Mouse (Mus musculus): ENCODE measurements around the gene Gfod1.

The Gfod1 gene

DNA sequence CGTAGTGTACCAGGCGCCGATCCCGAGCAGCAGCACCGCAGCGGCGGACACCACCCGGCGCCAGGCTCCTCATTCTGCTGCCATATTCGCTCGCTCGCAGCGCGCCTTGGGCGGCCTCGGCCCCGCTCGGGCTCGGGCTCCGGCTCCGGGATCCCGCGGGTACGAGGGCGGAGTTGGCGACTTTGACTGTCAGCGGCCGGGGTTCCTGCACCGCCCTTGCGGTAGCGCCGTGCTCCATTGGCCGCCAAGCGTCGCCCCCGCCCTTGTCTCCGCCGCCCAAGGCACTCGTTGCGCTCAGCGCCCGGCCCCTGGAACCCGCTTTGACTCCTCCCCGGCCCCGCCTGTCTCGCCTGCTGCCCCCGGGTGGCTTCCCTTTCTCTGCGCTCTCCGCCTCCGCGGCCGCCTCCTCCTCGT lies at the start of gene Gfod1:
TSS of gene Gfod1 (minus strand) at position 155 of the 414 bp plus-strand sequence.
- peak; percentile 96 for DNase-seq (ENCODE audit: low spot score in 2 of 2)

DNA sequence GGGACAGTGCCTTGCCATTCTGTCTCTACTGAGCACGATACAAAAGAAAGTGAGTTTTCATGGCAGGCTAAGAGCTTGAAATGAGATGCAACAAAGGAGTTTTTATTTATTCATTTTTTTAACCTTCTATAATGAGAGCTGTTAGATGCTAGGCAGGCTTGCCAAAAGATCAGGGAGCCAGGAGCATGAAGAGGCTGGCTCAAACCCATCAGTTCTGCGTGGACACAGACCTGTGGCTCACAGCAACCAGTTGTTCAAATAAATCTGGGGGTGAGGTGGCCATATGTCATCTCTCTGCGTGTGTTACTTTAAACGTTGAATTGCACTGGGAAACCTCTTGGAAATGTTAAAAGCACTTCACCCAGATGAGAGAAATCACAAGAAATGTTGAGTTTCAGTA lies 49.4 kb upstream of the Gfod1 start:
- no peak for DNase-seq (ENCODE audit: low spot score in 2 of 2)

DNA sequence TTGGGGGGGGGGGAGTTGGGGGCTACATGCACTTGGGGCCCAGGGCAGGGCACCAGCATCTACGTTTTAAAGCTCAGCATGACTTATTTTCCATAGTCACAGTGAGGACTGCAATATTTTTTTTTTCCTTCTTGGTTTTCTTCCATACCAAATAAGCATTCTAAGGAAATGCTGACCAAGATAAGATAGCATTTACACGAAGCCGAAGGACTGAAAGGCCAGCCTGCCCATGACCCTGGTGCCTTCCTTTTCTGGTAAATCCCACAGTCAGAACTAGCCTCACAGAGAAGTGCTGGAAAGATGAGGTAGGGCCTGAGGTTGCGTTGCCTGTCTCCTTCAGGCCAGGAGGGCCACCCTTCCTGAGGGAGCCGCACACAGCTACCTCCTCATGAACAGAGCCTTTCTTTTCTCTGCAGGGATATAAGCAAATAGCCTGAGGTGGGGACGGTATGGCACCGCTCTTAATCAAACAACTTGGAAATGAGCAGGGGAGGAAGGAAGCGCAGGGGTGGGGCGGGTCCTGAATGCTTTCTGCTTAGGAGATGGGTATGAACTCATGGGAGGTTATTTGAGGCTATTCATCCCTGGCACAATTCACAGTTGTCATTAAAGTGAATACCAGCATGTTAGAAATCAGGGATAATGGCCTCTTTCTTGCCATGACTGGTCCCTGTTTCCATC lies 46.7 kb upstream of the Gfod1 start:
- DNase-seq (ENCODE audit: low spot score in 2 of 2): no peak

DNA sequence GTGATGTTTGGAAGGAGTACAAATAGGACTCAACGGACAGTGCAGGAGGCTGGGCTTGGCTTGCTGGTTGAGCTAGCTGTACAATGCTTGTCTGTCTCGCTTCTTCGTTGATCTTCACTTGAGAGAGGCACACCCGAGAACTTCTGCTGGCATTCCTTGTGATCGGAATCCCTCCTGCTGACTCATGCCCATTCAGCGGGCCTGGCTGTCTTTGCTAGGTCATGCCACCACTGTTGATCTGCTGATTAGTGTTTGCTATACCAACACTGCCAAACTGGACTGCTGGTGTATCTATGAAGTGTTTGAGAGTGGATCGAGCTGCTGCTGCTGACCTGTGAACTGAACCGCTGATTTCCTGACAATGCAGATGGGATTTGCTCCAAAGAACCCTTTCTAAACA lies 45.4 kb upstream of the Gfod1 start:
- DNase-seq (ENCODE audit: low spot score in 2 of 2): no peak

DNA sequence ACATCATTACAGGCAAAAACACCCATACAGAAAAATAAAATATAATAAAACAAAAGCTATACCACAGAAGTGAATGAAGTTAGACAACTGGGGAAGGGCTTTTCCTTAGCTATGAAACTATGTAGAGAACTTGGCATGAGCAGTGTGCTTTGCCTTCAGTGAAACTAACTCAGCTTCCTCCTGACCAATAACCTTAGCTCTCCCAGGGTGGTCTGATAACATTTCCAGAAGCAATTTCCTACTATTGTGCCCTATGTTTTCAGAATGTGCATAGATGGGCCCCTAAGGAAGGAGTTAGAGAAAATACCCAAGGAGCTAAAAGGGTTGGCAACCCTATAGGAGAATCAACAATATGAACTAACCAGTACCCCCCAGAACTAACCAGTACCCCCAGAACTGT lies 42.9 kb upstream of the Gfod1 start:
- no peak for DNase-seq (ENCODE audit: low spot score in 2 of 2)

DNA sequence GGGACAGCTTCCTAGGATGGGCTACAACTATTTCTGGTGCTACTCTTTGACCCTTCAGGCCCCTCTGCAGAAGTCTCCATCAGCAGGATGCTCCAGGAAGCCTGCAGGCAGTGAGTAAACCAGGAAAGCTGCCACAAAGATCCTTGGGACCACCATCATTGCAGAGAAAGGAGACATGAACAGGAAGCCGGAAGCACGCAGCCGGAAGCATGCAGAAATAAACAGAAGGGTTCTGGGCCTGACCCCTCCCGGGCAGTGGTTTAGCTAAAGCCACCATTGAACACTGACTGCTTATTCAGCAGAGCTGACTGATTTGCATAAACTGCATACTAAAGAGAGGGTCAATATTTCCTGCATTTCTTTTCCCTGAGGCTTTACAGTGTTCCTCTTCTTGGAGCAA lies 34.7 kb upstream of the Gfod1 start:
- DNase-seq (ENCODE audit: low spot score in 2 of 2): peak; percentile 31 to 50

DNA sequence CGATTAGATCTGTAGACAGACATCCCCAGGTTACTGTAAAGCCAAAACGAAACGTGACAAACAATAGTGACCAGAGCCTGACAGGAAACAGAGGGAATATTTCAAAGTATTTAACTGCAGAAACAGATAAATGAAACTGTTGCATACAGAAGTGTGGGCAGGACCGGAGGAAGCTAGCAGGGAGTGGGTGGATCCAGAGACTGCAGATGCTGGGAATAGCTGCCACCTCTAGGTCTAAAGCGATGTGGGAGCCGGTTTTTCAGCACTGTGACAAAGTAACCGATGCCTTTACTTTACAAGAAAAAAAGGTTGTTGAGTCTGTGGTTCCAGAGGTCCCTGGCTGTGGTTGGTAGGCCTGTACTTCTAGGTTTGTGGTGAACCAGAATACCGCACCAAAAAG lies 34.0 kb upstream of the Gfod1 start:
- no peak for DNase-seq (ENCODE audit: low spot score in 2 of 2)

DNA sequence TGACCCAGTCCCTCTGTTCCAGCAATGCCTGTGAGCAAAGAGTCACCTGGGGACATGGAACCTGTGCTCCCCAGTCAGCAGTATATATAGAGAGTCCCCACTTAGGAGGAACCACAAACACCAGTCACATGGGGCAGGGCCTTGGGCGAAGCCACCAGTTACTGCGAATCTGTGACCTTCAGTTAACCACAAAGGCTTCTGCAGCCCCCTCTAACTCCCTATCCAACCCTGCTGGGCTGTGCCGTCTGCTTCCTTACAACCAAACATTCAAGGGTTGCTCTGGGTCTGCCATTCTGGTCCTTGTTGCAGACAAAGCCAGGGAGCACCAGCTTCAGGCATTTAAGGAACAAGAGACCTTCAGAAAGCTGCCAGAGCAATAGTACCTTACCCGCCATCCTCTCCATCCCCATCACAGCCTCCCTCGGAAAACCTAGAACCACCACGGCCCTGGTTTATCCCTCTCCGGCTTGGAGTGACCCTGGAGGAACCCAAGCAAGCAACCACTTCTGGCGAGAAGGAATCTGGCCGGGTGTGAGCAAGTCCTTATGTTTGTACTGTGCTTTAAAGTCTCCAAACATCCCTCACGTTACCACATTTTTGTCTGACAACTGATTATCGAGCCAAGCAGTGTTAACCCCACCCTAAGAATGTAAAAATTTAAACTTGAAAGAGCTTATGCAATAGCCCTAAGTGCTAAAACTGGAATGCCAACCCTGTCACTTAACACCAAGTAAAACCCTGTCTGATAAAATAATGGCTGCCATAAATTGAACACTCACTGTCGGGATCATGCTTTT lies 32.7 kb upstream of the Gfod1 start:
- no peak for DNase-seq (ENCODE audit: low spot score in 2 of 2)

DNA sequence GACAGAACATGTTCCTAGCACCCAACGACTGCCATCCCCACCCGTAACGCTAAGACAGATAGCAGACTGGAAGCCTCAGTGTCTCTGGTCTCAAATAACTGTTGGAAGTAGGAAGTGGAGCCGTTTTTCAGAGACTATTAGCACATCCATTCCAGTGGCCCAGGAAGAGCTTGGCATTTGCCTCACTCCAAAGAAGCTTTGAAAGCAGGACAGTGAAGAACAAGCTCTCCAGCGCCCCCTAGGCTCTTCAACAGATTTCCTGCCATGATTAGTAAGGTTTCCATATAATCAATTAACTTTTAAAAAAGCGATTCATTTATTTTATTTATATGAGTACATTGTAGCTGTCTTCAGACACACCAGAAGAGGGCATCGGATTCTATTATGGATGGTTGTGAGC lies 28.6 kb upstream of the Gfod1 start:
- DNase-seq (ENCODE audit: low spot score in 2 of 2): no peak

DNA sequence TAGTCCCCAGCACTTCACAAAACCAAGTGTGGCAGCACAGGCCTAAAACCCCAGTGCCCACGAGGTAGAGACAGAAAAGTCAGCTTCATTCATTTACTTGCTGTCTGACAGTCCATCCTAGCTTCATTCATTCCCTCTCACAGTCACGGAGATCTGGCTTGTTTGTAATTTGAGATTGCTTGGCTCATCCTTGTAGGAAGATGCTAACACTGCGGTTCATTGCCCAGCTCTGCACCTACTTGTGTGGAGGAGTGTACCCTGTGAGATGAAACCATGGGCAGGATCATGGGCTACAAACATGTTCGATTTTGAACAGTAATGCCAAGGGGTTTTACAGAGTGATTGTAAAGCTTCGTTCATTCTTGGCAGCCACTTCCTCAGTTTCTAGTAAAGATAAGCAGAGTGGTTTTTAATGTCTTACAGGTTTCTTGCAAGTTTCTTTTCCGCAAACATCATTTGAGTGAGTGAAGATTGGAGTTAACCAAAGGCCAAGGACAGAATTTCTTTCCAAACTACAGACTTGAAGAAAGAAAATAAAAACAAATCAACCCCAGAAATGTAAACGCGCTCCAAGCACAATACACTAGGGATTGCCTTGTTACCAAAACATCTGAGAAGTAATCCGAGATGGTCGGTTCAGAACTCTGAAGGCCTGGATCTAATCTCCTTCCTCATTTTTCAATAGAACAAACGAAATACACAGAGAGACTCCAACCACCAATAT lies 27.9 kb upstream of the Gfod1 start:
- DNase-seq (ENCODE audit: low spot score in 2 of 2): no peak

DNA sequence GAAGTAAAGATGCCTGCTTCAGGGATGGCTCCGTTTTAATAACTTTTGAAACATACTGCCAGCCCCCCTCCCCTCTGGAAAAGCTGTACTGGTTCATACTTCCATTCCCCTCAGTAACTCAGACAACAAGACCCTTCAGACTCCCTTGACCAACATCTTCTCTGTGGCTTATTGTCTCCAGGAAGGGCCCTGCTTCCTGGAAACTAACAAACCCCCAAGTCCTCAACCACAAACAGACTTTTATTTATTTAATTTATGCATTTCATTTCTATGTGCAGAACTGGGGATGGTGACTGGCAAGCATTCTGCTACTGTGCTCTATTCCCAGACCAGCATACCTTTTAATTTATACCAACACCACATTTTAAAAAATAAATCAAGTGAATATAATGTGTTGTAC lies 21.5 kb upstream of the Gfod1 start:
- no peak for DNase-seq (ENCODE audit: low spot score in 2 of 2)

DNA sequence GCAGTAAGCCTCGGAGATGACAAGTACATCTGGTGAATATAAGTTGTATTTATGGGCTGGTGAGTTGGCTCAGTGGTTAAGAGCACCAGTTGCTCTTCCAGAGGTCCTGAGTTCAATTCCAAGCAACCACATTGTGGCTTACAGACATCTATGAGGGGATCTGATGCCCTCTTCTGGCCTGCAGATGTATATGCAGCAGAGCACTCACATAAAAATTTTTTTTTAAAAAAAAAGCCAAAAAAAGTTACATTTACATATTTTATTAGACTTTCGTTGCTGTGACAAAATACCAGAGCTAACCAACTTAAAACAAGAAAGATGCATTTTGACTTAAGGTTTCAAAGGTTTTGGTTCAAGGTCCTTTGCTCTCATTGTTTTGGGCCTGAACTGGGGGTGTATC lies 17.5 kb upstream of the Gfod1 start:
- DNase-seq (ENCODE audit: low spot score in 2 of 2): no peak

DNA sequence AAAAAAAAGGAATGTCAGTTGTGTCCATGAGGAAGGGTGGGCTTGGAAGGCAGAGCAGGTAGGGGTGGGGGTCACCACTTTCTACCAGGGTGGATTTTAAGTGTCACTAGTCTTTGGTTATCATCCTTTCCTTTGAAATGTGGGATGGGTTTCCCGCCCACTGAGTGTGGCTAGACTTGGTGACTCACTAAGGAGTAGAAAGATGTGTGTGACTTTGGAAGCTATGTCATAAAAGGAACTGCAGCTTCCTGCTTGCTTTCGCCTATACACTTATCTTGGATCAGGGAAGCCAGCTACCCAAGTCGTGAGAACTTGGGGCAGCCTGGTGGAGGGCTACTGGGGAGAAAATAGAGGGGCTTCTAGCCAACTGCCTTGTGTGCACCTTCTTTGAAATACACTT lies 15.4 kb upstream of the Gfod1 start:
- DNase-seq (ENCODE audit: low spot score in 2 of 2): no peak

DNA sequence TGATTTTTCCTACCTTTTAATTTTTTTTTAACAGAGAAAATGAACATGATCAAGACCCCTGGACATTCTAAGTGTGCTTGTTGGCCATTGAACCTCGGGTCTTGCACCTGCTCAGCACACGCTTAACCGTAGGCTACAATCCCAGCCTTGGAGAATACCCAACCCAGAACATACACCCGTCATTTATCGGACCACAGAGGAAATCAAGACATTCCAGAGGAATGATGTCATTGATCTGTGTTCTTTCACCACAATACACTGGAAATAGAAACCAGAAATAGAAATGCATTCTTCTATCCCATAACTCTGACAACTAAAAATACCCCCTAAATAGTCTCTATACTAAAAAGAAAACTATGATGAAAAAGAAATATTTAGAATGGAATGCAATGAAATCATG lies 13.4 kb upstream of the Gfod1 start:
- no peak for DNase-seq (ENCODE audit: low spot score in 2 of 2)

DNA sequence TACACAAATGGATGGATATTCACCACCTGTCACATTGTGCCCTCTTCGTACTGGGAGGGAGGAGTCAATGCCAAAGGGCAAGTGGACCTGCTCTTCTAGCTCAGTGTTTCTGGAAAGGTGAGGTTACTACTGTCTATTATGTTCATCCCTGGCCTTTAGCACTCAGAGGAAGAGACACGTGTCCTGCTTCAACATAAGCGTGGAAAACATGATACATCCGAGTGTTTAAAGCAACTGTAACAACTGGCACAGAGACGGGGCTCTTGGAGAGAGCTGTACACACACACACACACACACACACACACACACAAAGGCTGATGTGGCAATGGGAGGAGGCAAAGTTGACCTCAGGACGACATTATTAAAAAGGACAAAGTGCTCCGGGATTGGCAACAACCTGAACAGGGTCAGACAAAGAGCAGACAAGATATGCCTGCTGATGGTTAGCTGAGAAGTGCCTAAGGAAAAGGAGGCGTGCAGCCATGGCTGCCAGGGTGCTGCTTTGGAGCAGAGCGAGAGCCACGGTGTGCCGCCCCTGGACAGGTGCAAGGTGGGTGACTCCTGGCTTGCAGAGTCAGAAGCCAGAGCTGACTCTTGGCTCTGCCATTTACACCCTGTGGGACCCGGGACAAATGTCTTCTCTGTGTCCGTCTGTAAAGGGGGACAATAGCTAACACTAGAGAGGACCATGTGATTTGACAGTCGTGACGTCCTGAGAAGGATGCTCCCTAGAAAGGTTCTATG lies 1.4 kb upstream of the Gfod1 start:
- DNase-seq (ENCODE audit: low spot score in 2 of 2): no peak

DNA sequence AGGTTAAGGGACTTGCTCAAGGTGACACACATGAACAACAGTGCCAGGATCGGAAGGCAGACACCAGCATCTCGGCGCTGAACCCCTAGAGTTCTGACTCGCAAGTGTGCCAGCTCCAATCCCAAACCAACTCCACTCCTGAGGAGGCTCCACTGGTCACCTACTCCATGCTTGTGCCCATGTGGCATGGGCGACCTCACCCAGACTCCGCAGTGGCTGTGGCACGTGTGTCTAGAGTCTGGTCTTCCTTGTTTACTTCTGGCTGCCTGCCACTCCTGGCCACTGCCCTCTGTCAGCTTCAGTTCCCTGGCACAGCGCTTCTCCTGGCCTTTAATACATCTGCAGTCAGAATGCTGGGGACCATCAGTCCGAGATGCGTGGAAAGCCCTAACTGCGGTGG lies 728 bp upstream of the Gfod1 start:
- DNase-seq (ENCODE audit: low spot score in 2 of 2): peak; percentile 71 to 74

DNA sequence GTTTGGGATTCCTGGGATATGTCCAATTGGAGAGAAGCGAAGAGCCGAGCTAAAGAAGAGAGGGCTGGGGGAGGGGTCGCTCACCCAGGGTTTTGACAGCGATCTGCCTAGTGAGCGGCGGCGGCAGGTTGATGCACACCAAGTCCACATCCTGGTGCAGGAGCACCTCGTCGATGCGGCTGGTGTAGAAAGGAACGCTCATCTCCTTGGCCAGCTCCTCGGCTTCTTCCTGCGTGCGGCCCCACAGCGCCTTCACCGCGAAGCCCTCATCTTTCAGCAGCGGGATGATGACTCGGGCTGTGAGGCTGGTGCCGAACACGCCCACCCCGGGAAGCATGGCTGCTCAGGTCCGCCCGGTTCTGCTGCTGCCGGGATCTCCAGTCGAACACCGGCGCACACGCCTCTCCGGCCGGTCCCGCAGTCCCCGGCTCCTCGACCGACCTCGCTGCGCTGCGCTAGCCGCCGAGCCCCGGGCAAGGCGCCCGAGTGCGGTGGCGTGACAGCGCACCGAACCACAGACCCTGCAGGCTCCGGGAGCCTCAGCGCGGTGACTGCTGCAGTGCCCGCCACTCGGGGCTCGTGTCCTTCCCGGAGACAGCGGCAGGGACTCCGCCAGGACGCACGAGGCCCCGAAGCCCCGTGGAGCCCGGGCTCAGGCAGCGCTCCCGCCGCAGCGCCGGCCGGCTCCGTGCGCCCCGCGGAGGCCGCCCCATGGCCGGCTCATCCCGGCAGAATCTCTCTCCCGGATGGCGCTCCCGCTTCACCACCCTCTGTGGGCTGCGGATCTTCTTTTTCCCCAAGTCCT lies 609 bp downstream of the Gfod1 start:
- DNase-seq (ENCODE audit: low spot score in 2 of 2): peak; percentile 68 to 74

DNA sequence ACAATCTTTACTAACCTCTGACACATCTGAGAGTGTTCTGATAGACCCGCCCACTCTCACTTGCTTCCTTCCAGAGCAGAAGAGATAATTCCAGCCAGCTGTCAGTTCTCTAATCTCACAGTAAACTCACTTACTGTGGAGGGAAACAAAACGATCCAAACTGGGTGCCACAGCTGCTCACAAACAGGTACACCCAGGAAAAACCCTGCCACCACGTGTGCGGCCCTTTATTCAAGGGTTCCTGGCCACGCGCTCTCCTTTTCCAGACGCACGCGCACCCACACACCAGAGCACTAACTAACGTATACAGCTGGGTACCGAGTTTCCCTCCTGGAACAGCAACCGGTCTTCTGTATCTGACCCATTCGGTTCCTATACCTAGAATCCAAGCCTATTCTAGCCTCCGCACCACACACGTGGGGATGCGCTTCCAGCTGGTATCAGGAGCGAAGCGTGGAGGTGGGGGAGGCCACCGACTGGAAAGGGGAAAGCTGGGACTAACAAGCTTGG lies 1.3 kb downstream of the Gfod1 start:
- DNase-seq (ENCODE audit: low spot score in 2 of 2): peak; percentile 52 to 68

DNA sequence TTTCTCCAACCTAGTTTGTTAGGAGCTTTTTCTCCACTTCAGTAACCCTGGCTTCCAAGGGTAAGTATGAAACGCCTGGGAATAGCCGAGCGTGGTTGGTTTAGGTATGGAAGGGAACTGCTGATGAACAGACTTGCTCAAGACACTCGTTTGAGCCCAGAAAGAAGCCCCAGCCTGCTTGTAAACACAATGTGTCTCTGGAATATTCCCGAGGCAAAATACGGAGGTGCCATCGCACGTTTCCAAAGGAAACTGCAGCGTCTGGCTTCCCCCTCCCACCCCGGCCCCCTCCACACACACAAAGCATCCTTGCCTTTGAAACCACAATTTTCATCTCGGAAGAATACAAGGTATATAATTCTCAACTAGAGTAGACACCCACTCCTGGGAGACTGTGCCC lies 1.7 kb downstream of the Gfod1 start:
- DNase-seq (ENCODE audit: low spot score in 2 of 2): peak in 1 of 2 experiments; percentile 52

DNA sequence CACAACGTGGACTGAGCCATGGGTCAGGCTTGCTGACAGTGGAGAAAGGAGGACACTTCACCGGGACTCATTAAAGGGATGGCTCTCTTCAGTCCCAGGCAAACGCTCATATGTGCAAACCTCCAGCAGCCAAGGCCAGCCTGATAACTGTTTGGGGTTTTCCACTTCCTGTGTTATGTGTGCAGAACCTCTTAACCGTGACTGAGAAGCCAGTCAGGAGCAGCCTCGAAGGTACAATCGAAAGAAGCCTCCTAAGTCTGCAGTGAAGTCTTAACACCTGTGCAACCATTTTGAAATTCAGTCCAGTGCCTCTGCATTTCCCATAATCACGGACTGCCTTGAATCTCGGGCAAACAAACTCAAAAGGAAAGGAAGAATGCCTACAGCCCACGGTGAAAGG lies 3.1 kb downstream of the Gfod1 start:
- DNase-seq (ENCODE audit: low spot score in 2 of 2): no peak

DNA sequence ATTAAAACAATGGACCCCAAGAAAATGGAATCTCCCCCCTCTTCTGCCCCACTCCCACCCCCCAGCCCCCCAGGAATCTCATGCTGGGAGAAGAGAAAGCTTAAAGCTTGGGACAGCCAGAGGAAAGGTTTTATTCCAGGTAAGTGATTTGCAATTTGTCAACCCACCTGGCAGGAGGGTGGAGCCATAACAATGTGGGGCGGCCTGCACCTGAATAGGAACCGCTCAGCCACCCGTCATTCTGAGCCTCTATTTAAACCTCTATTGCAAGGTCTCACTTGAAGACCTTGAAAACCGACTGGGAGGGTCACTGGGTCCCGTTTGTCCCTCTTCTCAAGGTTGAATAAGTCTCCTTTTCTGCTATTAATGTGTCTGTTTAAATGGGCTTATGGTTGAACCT lies 3.6 kb downstream of the Gfod1 start:
- no peak for DNase-seq (ENCODE audit: low spot score in 2 of 2)

Measured in right cerebral cortex, postnatal 10 days (tissue).